Mouse (Mus musculus): ENCODE results near the gene Mat2a.

The Mat2a gene

GRCm38 (mm10) chr6:72415181-72415580 is 24.2 kb downstream of the Mat2a start:
- DNase-seq (ENCODE audit: extremely low spot score): no peak

GRCm38 (mm10) chr6:72414076-72414756 is 25.1 kb downstream of the Mat2a start, which contains the start of gene Ggcx:
Ggcx (plus strand) TSS chr6:72414308.
- peak; percentile 95 for DNase-seq (ENCODE audit: extremely low spot score)

GRCm38 (mm10) chr6:72410518-72410917 is 28.8 kb downstream of the Mat2a start:
- DNase-seq (ENCODE audit: extremely low spot score): no peak

GRCm38 (mm10) chr6:72410003-72410402 is 29.4 kb downstream of the Mat2a start:
- DNase-seq (ENCODE audit: extremely low spot score): no peak

GRCm38 (mm10) chr6:72409567-72409966 is 29.8 kb downstream of the Mat2a start:
- peak; percentile 58 for DNase-seq (ENCODE audit: extremely low spot score)

GRCm38 (mm10) chr6:72407119-72407518 is 32.2 kb downstream of the Mat2a start:
- DNase-seq (ENCODE audit: extremely low spot score): peak; percentile 86

- DNase-seq (ENCODE audit: extremely low spot score): no peak
These were observed 34.0 kb downstream of the Mat2a start for GRCm38 (mm10) chr6:72405356-72405755.

- DNase-seq (ENCODE audit: extremely low spot score): peak; percentile 69
These were observed 37.5 kb downstream of the Mat2a start for GRCm38 (mm10) chr6:72401875-72402274.

- no peak for DNase-seq (ENCODE audit: extremely low spot score)
These were observed 39.4 kb downstream of the Mat2a start for GRCm38 (mm10) chr6:72399967-72400366.

GRCm38 (mm10) chr6:72396837-72397251 is 42.5 kb downstream of the Mat2a start:
- DNase-seq (ENCODE audit: extremely low spot score): no peak

- DNase-seq (ENCODE audit: extremely low spot score): no peak
These were observed 47.0 kb downstream of the Mat2a start for GRCm38 (mm10) chr6:72392341-72392740.

- DNase-seq (ENCODE audit: extremely low spot score): peak; percentile 77
These were observed 48.4 kb downstream of the Mat2a start for GRCm38 (mm10) chr6:72390795-72391521.

GRCm38 (mm10) chr6:72389941-72390771 is 49.2 kb downstream of the Mat2a start, which contains the start of gene Vamp8:
Vamp8 (minus strand) TSS chr6:72390703.
- DNase-seq (ENCODE audit: extremely low spot score): peak; percentile 72

- DNase-seq (ENCODE audit: extremely low spot score): no peak
These were observed 49.9 kb downstream of the Mat2a start for GRCm38 (mm10) chr6:72389471-72389940.

- DNase-seq (ENCODE audit: extremely low spot score): no peak
These were observed 50.5 kb downstream of the Mat2a start for GRCm38 (mm10) chr6:72388791-72389329.

GRCm38 (mm10) chr6:72388266-72388665 is 51.1 kb downstream of the Mat2a start:
- no peak for DNase-seq (ENCODE audit: extremely low spot score)

- DNase-seq (ENCODE audit: extremely low spot score): no peak
These were observed 51.5 kb downstream of the Mat2a start for GRCm38 (mm10) chr6:72387816-72388215.

- no peak for DNase-seq (ENCODE audit: extremely low spot score)
These were observed 52.8 kb downstream of the Mat2a start for GRCm38 (mm10) chr6:72386561-72386960.

- no peak for DNase-seq (ENCODE audit: extremely low spot score)
These were observed 54.1 kb downstream of the Mat2a start for GRCm38 (mm10) chr6:72385258-72385657.

- no peak for DNase-seq (ENCODE audit: extremely low spot score)
These were observed 55.4 kb downstream of the Mat2a start for GRCm38 (mm10) chr6:72383952-72384351.

- DNase-seq (ENCODE audit: extremely low spot score): no peak
These were observed 56.1 kb downstream of the Mat2a start for GRCm38 (mm10) chr6:72383142-72383820.

All from embryo, embryonic 9.5 days (tissue).